Mouse (Mus musculus): Measurements from ENCODE around the gene Klf7. TPM values are rescaled to one million over a fixed set of nuclear protein-coding genes. Genes with fewer than 3 reads are reported as not detected.

Klf7 gene
- polyA plus RNA-seq, 1 experiment from 2014 or later = 21.0 TPM

DNA sequence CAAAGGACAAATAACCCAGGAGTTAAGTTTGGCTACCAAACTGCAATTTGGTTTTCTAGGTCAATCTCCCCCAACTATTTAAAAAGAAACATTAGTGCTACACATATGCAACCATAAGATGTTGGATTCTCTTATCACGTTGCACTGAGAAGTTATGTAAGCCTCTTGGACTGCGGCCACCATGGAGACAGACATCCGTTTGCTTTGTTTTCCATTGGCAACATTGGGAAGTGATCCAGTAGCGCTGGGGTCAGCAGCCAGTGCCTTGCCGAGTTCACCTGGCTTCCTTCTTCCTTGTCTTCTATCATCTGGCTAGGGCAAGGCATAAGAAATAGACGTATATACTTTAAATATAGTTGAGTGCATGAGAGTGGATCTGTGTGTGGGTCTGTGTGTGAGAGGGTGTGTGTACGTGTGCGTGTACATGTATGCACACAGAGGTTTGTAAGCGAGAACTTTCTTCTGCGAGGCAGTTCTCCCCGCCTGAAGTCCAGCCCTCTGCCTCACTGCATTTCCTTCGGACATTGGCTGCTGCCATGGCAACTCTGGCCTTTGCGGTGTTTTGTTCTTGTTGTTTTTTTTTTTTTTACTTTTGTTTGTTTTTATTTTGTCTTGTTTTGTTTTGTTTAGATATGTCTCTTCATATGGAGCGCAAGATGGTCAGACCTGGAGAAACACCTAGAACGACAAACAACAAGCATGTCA is 86.8 kb downstream of the Klf7 start:
- H3K36me3 ChIP-seq (ENCODE audit: control insufficient read depth, insufficient read depth, low read length) = peaks cover 19% of the 10 kb centered on the region; the same call in 1 of the 2 replicates
- H3K9ac ChIP-seq (ENCODE audit: low read depth, low read length) = no peak overlapping the region
- H3K9me3 ChIP-seq (ENCODE audit: control insufficient read depth, low read length) = no peaks in the 10 kb centered on the region
- WGBS = 83% methylated on average over 15 of the region's 15 CpGs
- no peak for ATAC-seq (ENCODE audit: low FRiP score, low TSS enrichment)
- H3K4me2 ChIP-seq (replicated peaks; ENCODE audit: low read depth, low read length) = no peak overlapping the region
- 0 out of 2 replicates have a peak, but pooled peaks cover 6% of the 10 kb centered on the region for H3K4me1 ChIP-seq (ENCODE audit: control insufficient read depth, insufficient read depth, low read length)
- no peak overlapping the region for H3K27ac ChIP-seq (ENCODE audit: low read depth, low read length)
- no peaks in the 10 kb centered on the region for H3K27me3 ChIP-seq (ENCODE audit: control insufficient read depth, insufficient read depth, low read length)
- H3K4me3 ChIP-seq (ENCODE audit: low read length) = no peak overlapping the region

DNA sequence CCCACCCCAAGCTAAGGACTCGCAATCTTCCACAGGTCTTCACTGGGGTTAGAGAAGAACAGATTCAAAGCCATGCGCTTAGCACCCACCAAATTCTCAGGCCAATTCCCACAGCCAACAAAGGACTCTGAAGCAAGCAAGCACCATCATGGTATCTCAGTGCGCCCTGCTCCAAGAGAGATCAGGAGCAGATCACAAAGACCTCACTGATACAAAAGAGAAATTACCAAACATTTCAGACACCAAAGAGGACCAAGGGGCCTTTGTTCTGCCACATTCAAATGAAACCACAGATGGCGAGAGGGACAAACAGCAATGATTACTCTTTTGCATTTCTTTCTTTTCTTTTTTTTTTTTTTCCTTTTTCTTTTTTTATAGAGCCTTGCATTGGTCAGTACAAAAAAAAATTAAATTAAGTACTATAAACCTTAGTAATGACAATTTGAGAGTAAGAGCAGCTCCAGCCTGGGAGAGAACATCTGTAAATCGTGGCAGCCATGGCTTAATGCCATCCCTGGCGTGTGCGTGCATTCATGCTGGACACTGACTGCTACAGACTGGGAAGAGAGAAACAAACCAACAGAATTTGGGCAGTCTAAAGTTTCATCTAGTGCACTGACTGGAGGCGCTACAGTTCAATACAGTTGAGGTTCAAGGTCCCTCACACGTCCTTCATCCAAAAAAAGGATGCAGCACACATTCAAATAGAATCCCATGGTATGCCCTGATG is 89.4 kb downstream of the Klf7 start:
- H3K4me3 ChIP-seq (ENCODE audit: low read length) = no peak overlapping the region
- no peak overlapping the region for H3K27ac ChIP-seq (ENCODE audit: low read depth, low read length)
- no peak for ATAC-seq (ENCODE audit: low FRiP score, low TSS enrichment)
- 0 out of 2 replicates have a peak, but pooled peaks cover 6% of the 10 kb centered on the region for H3K4me1 ChIP-seq (ENCODE audit: control insufficient read depth, insufficient read depth, low read length)
- H3K27me3 ChIP-seq (ENCODE audit: control insufficient read depth, insufficient read depth, low read length) = no peaks in the 10 kb centered on the region
- 89% methylated on average over 9 of the region's 9 CpGs for WGBS
- no peak overlapping the region for H3K4me2 ChIP-seq (replicated peaks; ENCODE audit: low read depth, low read length)
- H3K9ac ChIP-seq (ENCODE audit: low read depth, low read length) = no peak overlapping the region
- no peaks in the 10 kb centered on the region for H3K9me3 ChIP-seq (ENCODE audit: control insufficient read depth, low read length)
- H3K36me3 ChIP-seq (ENCODE audit: control insufficient read depth, insufficient read depth, low read length) = peaks cover 16% of the 10 kb centered on the region; the same call in 1 of the 2 replicates

DNA sequence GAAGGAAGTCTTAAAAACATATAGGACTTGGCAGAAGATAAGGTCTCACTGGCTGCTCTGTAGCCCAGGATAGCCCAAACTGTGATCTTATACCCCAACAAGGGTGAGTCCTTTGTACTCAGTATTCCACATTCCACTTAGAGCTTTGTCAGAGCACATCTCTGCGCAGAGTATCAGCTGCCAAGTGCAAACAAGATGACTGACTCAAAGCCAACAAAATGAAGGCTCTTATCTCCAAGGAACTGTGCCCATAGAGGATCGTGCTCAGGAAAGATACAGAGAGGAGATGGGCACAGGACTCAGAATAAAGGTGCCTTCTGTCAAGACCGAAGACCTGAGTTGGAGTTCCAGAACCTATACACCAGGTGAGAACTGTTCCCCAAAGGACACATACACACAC is 100.1 kb downstream of the Klf7 start:
- Histone ChIP-seq H3K27me3 (ENCODE audit: control insufficient read depth, insufficient read depth, low read length) (no peaks in the 10 kb centered on the region), H3K27ac (ENCODE audit: low read depth, low read length) (no peak overlapping the region), H3K4me3 (ENCODE audit: low read length) (no peak overlapping the region), H3K36me3 (ENCODE audit: control insufficient read depth, insufficient read depth, low read length) (no peaks in the 10 kb centered on the region), H3K4me1 (ENCODE audit: control insufficient read depth, insufficient read depth, low read length) (peaks cover 10% of the 10 kb centered on the region; the same call in 1 of the 2 replicates), H3K4me2 (replicated peaks; ENCODE audit: low read depth, low read length) (no peak overlapping the region), H3K9ac (ENCODE audit: low read depth, low read length) (no peak overlapping the region), H3K9me3 (ENCODE audit: control insufficient read depth, low read length) (no peaks in the 10 kb centered on the region)
- 95% methylated on average over 3 of the region's 3 CpGs for WGBS
- no peak for ATAC-seq (ENCODE audit: low FRiP score, low TSS enrichment)

DNA sequence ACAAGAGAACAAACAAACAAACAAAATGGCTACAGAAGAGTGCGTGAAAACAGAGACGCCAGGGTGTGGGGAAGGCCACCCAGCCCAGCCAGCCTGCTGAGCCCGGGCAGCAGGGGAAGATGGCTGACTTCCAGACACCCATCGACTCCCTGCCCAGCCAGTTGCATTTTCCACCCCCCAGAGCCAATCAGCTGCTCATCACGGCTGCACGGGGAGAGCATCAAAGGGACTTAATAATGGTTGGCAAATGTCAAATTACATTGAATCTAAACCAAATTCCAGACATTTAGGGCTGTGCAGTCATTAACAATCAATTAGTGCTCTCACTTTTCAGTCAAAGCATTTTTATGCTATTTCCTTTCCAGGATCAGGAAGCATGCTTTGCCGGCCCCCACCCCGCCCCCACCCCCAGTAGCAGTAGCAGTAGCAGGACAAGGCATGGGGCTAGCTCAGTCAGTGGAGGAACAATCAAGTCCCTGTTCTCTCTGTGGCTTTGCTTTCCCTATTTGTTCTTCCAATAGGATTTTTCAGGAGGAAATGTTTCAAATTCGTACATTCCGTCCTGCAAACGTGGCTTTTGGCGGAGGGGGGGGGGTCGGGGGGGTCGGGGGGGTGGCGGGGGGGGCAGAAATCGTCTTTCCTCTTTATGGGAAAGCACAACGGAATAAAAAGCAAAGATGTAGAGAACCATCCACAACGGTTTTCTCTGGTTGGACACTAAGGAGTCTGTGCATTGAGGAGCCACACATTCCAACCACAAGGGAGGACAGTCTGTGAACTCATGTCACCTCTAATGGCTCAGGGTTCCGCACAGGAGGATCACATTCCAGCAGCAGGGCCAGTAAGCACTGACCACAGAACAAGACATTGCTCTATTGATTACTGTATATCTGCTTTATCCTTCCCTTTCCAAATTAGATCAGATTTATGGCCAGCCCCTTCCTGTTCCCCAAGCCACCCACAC is 101.1 kb downstream of the Klf7 start:
- Histone ChIP-seq H3K4me1 (ENCODE audit: control insufficient read depth, insufficient read depth, low read length) (peaks cover 10% of the 10 kb centered on the region; the same call in 1 of the 2 replicates), H3K4me2 (replicated peaks; ENCODE audit: low read depth, low read length) (peak overlapping the region; percentile 25), H3K4me3 (ENCODE audit: low read length) (0 out of 2 replicates have a peak overlapping the region, but pooled peaks have one; percentile 6), H3K9me3 (ENCODE audit: control insufficient read depth, low read length) (no peaks in the 10 kb centered on the region), H3K27me3 (ENCODE audit: control insufficient read depth, insufficient read depth, low read length) (no peaks in the 10 kb centered on the region), H3K27ac (ENCODE audit: low read depth, low read length) (no peak overlapping the region), H3K9ac (ENCODE audit: low read depth, low read length) (no peak overlapping the region), H3K36me3 (ENCODE audit: control insufficient read depth, insufficient read depth, low read length) (no peaks in the 10 kb centered on the region)
- ATAC-seq (ENCODE audit: low FRiP score, low TSS enrichment) = peak; percentile 78
- 25% methylated on average over 19 of the region's 19 CpGs for WGBS

DNA sequence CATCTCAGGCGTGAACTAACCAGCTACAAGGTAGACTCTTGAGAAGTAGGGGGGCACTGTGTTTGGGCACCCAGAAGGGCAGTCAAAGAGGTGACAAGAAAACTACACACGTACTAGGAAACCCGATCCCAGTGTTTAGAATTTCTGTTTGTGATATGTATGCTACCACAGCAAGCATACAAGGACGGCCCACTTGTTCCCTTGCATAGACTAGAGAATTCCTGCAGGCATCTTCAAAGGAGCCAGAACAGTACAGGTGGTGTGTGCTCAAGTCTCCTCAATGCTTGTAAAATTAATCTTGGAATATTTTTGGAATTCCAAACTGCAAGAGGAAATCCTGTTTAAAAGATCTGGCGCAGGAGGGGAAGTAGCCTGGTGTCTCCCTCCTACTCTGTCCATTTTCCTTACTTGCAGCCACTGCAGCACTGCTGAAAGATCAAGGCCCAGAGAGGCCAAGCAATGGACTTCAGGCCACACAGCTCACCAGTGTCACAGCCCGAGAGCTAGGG is 102.9 kb downstream of the Klf7 start:
- WGBS = 61% methylated on average over 6 of the region's 6 CpGs
- no peak overlapping the region for H3K9ac ChIP-seq (ENCODE audit: low read depth, low read length)
- no peak for ATAC-seq (ENCODE audit: low FRiP score, low TSS enrichment)
- H3K4me1 ChIP-seq (ENCODE audit: control insufficient read depth, insufficient read depth, low read length) = peaks cover 10% of the 10 kb centered on the region; the same call in 1 of the 2 replicates
- no peaks in the 10 kb centered on the region for H3K27me3 ChIP-seq (ENCODE audit: control insufficient read depth, insufficient read depth, low read length)
- H3K27ac ChIP-seq (ENCODE audit: low read depth, low read length) = no peak overlapping the region
- no peaks in the 10 kb centered on the region for H3K9me3 ChIP-seq (ENCODE audit: control insufficient read depth, low read length)
- H3K4me2 ChIP-seq (replicated peaks; ENCODE audit: low read depth, low read length) = no peak overlapping the region
- no peaks in the 10 kb centered on the region for H3K36me3 ChIP-seq (ENCODE audit: control insufficient read depth, insufficient read depth, low read length)
- H3K4me3 ChIP-seq (ENCODE audit: low read length) = no peak overlapping the region

DNA sequence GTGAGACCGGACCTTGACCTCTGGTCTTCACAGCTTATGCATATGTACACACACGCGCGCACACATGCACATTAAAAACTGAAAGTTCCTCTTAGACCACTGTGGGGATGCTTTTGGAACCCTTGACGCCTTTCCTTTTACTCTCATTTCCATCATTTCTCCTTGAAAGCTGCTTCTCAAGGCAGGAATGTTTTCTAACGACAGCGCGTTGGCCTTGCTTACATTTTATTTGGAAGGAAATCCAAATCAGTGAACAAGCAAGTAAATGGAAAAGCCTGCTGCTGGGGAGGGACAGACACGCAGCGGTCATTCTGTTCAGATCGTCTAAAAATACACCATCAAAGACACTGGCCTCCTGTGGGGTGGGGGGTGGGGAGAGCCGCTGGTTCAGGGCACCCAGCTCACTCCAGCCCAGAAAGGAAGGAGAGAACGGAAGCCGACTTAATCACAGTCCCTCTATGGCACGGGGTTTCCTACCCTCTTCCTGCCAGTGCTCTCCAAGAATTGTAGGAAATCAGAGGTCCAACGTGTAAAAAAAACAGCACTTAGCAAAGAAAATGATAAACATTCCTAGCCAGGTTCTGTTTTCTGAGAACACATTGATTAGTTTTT is 103.5 kb downstream of the Klf7 start:
- H3K27me3 ChIP-seq (ENCODE audit: control insufficient read depth, insufficient read depth, low read length) = no peaks in the 10 kb centered on the region
- H3K4me1 ChIP-seq (ENCODE audit: control insufficient read depth, insufficient read depth, low read length) = peaks cover 10% of the 10 kb centered on the region; the same call in 1 of the 2 replicates
- no peak overlapping the region for H3K27ac ChIP-seq (ENCODE audit: low read depth, low read length)
- H3K9me3 ChIP-seq (ENCODE audit: control insufficient read depth, low read length) = no peaks in the 10 kb centered on the region
- H3K36me3 ChIP-seq (ENCODE audit: control insufficient read depth, insufficient read depth, low read length) = no peaks in the 10 kb centered on the region
- H3K4me3 ChIP-seq (ENCODE audit: low read length) = no peak overlapping the region
- peak overlapping the region; percentile 12; the same call in 1 of the 2 replicates for H3K9ac ChIP-seq (ENCODE audit: low read depth, low read length)
- 0 out of 2 replicates have a peak overlapping the region, but pooled peaks have one; percentile 10 for H3K4me2 ChIP-seq (replicated peaks; ENCODE audit: low read depth, low read length)
- 46% methylated on average over 16 of the region's 16 CpGs for WGBS
- ATAC-seq (ENCODE audit: low FRiP score, low TSS enrichment) = no peak

DNA sequence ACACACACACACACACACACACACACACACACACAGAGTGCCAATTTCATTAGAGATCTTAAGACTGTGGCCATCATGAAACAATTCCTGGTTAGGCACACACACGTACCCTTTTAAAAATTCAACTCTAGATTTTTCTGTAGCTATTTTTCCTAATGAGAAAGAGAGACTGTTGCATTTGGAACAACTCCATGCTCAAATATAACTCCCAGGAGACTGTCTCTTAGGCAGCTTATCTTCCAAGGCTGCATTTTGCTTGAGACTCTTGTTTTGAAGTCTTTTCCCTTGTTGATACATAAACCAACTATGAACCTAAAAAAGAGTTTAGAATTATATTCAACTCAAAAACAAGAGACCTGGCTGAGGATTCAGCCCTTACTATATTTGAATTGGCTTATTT is 108.0 kb downstream of the Klf7 start:
- H3K9ac ChIP-seq (ENCODE audit: low read depth, low read length) = no peak overlapping the region
- no peak overlapping the region for H3K27ac ChIP-seq (ENCODE audit: low read depth, low read length)
- no peak overlapping the region for H3K4me2 ChIP-seq (replicated peaks; ENCODE audit: low read depth, low read length)
- H3K27me3 ChIP-seq (ENCODE audit: control insufficient read depth, insufficient read depth, low read length) = no peaks in the 10 kb centered on the region
- no peak overlapping the region for H3K4me3 ChIP-seq (ENCODE audit: low read length)
- H3K36me3 ChIP-seq (ENCODE audit: control insufficient read depth, insufficient read depth, low read length) = no peaks in the 10 kb centered on the region
- no peak for ATAC-seq (ENCODE audit: low FRiP score, low TSS enrichment)
- no peaks in the 10 kb centered on the region for H3K9me3 ChIP-seq (ENCODE audit: control insufficient read depth, low read length)
- 0 out of 2 replicates have a peak, but pooled peaks cover 3% of the 10 kb centered on the region for H3K4me1 ChIP-seq (ENCODE audit: control insufficient read depth, insufficient read depth, low read length)
- 79% methylated on average over 1 of the region's 1 CpGs for WGBS

DNA sequence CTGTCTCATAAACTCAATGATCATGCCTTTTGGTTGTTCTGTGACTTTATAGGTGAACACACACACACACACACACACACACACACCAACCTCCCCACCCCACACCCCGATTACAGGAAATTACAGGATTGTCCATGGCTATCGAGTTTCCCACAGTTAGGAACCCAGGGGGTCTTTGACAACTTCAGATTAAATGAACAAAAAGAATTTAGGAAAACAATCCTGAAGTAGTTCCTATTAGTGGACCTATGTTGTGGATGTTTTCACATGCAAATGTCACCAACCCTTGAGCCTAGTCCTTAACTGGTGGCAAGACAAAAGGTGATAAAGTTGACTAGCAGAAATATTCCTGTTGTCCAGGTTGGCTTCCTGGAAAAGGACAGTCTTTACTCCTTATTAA is 113.1 kb downstream of the Klf7 start:
- Histone ChIP-seq H3K4me1 (ENCODE audit: control insufficient read depth, insufficient read depth, low read length) (no peaks in the 10 kb centered on the region), H3K27ac (ENCODE audit: low read depth, low read length) (no peak overlapping the region), H3K4me2 (replicated peaks; ENCODE audit: low read depth, low read length) (no peak overlapping the region), H3K9me3 (ENCODE audit: control insufficient read depth, low read length) (no peaks in the 10 kb centered on the region), H3K27me3 (ENCODE audit: control insufficient read depth, insufficient read depth, low read length) (no peaks in the 10 kb centered on the region), H3K9ac (ENCODE audit: low read depth, low read length) (no peak overlapping the region), H3K36me3 (ENCODE audit: control insufficient read depth, insufficient read depth, low read length) (no peaks in the 10 kb centered on the region), H3K4me3 (ENCODE audit: low read length) (no peak overlapping the region)
- ATAC-seq (ENCODE audit: low FRiP score, low TSS enrichment) = no peak
- WGBS = 33% methylated on average over 2 of the region's 2 CpGs

Measured in kidney, embryonic 14.5 days (tissue).